Mouse (Mus musculus): ENCODE measurements around the gene Serpina10. TPM values are rescaled to one million over a fixed set of nuclear protein-coding genes. Genes with fewer than 3 reads are reported as not detected.
"Not testable (repeated sequence)": the region's sequence is repeated elsewhere in the genome, so short reads cannot be mapped to it uniquely, and the experiment has no call there.

Serpina10 gene
- total RNA-seq (2012; rRNA removed) (not detected in 2 replicates), total RNA-seq (2014; rRNA removed) (not detected in 2 replicates), polyA plus RNA-seq (2012; ENCODE audit: insufficient read length, low read depth) (not detected in 2 replicates)

- Histone ChIP-seq H3K27me3 (replicated peaks) (peaks cover 71% of the 10 kb centered on the region), H3K27ac (ENCODE audit: insufficient read depth, low read depth) (no peak within 1 kb of the TSS), H3K4me3 (replicated peaks in 1 of 3; ENCODE audit: low read depth in 2 of 3, low read length in 2 of 3, poor library complexity in 1 of 3) (no peak within 1 kb of the TSS), H3K79me2 (replicated peaks; ENCODE audit: control insufficient read depth, extremely low read depth, insufficient read depth, poor library complexity, severe bottlenecking) (no peaks in the 10 kb centered on the region), H3K9me3 (replicated peaks; ENCODE audit: low read length) (no peaks in the 10 kb centered on the region), H3K36me3 (replicated peaks in 1 of 2; ENCODE audit: control insufficient read depth in 1 of 2, insufficient read depth in 1 of 2, low read length in 1 of 2) (no peaks in the 10 kb centered on the region), H3K9ac (ENCODE audit: insufficient read depth, low read depth) (no peak within 1 kb of the TSS), H3K4me2 (ENCODE audit: insufficient read depth, low read depth, poor library complexity, severe bottlenecking) (no peak within 1 kb of the TSS), H3K4me1 (ENCODE audit: control insufficient read depth in 1 of 2, insufficient read depth in 2 of 2) (no peaks in the 10 kb centered on the region)
- in situ Hi-C loops (cut with MboI; ENCODE audit: low pct_ligation_motif_present, low pct_unique_long_range_greater_than_20kb, low sequenced_read_pairs) (loop anchor here (25.0 kb wide), 1 partner anchor 119 kb away; no protein-coding TSS in a partner anchor), dilution Hi-C loops (cut with MboI; ENCODE audit: extremely low pct_ligation_motif_present, extremely low pct_unique_long_range_greater_than_20kb, low sequenced_read_pairs) (no loop called here)
- TF ChIP-seq ETS1 (conservative IDR thresholded peaks at IDR 0.05; ENCODE audit: low read depth, low read length) (no peak), GABPA (IDR thresholded peaks at IDR 0.05; ENCODE audit: insufficient replicate concordance, low read depth, low read length) (no peak), JUND (conservative IDR thresholded peaks at IDR 0.05; ENCODE audit: low read depth, low read length) (no peak), MEF2A (IDR thresholded peaks at IDR 0.05; ENCODE audit: borderline replicate concordance, low read depth, low read length) (no peak), HCFC1 (IDR thresholded peaks at IDR 0.05; ENCODE audit: low read depth, low read length) (no peak), CHD1 (IDR thresholded peaks at IDR 0.05; ENCODE audit: low read depth, low read length) (no peak), USF1 (IDR thresholded peaks at IDR 0.05; ENCODE audit: low read depth, low read length) (no peak), ELF1 (IDR thresholded peaks at IDR 0.05; ENCODE audit: low read depth, low read length) (no peak), MAX (IDR thresholded peaks at IDR 0.05; ENCODE audit: low read length) (no peak), CTCF (conservative IDR thresholded peaks at IDR 0.05 in 1 of 2, IDR thresholded peaks at IDR 0.05 in 1 of 2; ENCODE audit: low read depth in 2 of 2, low read length in 2 of 2) (no peak), USF2 (conservative IDR thresholded peaks at IDR 0.05; ENCODE audit: low read depth, low read length) (no peak), ZC3H11A (IDR thresholded peaks at IDR 0.05; ENCODE audit: low read depth, low read length) (no peak), MAZ (IDR thresholded peaks at IDR 0.05; ENCODE audit: low read depth, low read length) (no peak), ZKSCAN1 (IDR thresholded peaks at IDR 0.05; ENCODE audit: borderline replicate concordance, low read depth, low read length) (no peak), SIN3A (IDR thresholded peaks at IDR 0.05; ENCODE audit: low read length) (no peak)
- no peak for DNase-seq (ENCODE audit: extremely low read depth)
Observed at GRCm38 (mm10) chr12:103631203-103631612, at the start of gene Serpina10. TSS of gene Serpina10 (minus strand) at chr12:103631444.

GRCm38 (mm10) chr12:103679853-103680252, 48.6 kb upstream of the Serpina10 start:
- DNase-seq (ENCODE audit: extremely low read depth); H3K4me3 ChIP-seq (replicated peaks in 1 of 3; ENCODE audit: low read depth in 2 of 3, low read length in 2 of 3, poor library complexity in 1 of 3); H3K79me2 ChIP-seq (replicated peaks; ENCODE audit: control insufficient read depth, extremely low read depth, insufficient read depth, poor library complexity, severe bottlenecking); H3K9me3 ChIP-seq (replicated peaks; ENCODE audit: low read length); in situ Hi-C loops (cut with MboI; ENCODE audit: low pct_ligation_motif_present, low pct_unique_long_range_greater_than_20kb, low sequenced_read_pairs); H3K9ac ChIP-seq (ENCODE audit: insufficient read depth, low read depth); H3K4me2 ChIP-seq (ENCODE audit: insufficient read depth, low read depth, poor library complexity, severe bottlenecking); H3K36me3 ChIP-seq (replicated peaks in 1 of 2; ENCODE audit: control insufficient read depth in 1 of 2, insufficient read depth in 1 of 2, low read length in 1 of 2); dilution Hi-C loops (cut with MboI; ENCODE audit: extremely low pct_ligation_motif_present, extremely low pct_unique_long_range_greater_than_20kb, low sequenced_read_pairs); H3K4me1 ChIP-seq (ENCODE audit: control insufficient read depth in 1 of 2, insufficient read depth in 2 of 2); H3K27ac ChIP-seq (ENCODE audit: insufficient read depth, low read depth): not testable (repeated sequence)
- H3K27me3 ChIP-seq (replicated peaks), result peaks cover 87% of the 10 kb centered on the region

Data from CH12.LX (cell line).